Mouse (Mus musculus) lung, adult 2 months (tissue): ENCODE measurements at regions not wholly inside any gene's neighbourhood (a gene's known extent, or its start where the extent isn't known, plus 50 kb on each side); places are given as distances from the start of the nearest gene placed in this dataset.

Source experiments
- CTCF ChIP-seq: fragments of 200-500 bp; IDR thresholded peaks from 2 replicates; pipeline ENCODE4 v1.5.1; 2011; ENCODE audit warnings: mild to moderate bottlenecking, low read length, control low read depth; ENCODE audit not compliant: insufficient read depth
- POLR2A ChIP-seq: fragments of 200-500 bp; IDR thresholded peaks from 2 replicates; pipeline ENCODE4 v1.6.1; 2011; ENCODE audit warnings: low read depth, mild to moderate bottlenecking, control low read depth, low read length, borderline replicate concordance; ENCODE audit errors: extremely low read depth

GRCm38 (mm10) chr8:91917834-91918233 lies 116.0 kb upstream of the Irx3 start:
- TF ChIP-seq POLR2A = no peak
- no peak for TF ChIP-seq CTCF
